Mouse (Mus musculus) retina, postnatal 1 day (tissue): ENCODE measurements around the gene Nfe2l2.
"Not testable (repeated sequence)": the region's sequence is repeated elsewhere in the genome, so short reads cannot be mapped to it uniquely, and the experiment has no call there.

Experiments used
- DNase-seq: peaks from one replicate; pipeline ENCODE4 v3.0.0-alpha.2; 2012

Nfe2l2 gene

GRCm38 (mm10) chr2:75707420-75707819 lies 3.0 kb upstream of the Nfe2l2 start:
- no peak for DNase-seq

DNA sequence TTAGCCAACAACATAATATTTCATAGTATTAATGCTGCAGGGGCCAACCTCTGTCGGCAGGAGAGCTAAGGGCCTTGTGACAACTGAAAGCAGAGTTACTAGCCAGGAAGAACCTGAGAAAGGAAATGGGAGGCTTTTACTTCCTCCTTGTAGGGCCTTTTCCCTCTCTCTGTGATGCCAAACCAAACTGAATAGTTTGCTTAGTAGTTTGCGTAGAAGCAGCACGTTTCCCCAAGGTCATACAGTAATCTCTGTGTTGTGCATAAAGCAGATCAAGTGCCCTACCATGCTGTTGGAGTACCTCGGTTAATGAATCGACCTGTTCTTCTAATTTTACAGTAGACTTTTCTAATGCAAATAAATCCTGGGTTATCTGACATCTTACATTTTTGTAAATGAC lies 2.0 kb upstream of the Nfe2l2 start:
- DNase-seq, result no peak

DNA sequence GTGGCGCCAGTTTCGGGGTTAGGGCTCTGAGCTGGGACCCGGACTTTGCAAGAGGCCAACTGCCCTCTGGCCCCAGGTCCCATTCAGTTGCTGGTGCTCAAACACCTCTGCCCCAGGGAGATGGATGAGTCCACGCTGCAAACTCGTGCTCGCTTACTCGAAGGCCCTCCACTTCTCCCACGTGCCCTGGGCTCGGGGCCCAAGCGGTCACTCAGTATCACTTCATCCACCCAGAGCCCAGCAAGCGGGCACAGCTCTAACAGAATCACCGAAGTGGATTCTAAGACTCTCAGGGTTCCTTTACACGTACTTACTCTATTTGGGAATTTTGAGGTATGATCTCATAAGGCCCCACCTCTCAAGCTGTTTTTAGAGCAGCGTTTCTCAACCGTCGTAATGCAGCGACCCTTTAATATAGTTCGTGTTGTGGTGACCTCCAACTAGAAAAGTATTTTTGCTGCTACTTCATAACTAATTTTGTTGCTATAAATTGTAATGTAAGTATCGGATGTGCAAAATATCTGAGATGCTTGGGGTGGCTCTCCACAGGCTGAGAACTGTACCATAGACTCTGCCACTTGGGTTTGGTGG lies 816 bp upstream of the Nfe2l2 start:
- peak; percentile 65 for DNase-seq

DNA sequence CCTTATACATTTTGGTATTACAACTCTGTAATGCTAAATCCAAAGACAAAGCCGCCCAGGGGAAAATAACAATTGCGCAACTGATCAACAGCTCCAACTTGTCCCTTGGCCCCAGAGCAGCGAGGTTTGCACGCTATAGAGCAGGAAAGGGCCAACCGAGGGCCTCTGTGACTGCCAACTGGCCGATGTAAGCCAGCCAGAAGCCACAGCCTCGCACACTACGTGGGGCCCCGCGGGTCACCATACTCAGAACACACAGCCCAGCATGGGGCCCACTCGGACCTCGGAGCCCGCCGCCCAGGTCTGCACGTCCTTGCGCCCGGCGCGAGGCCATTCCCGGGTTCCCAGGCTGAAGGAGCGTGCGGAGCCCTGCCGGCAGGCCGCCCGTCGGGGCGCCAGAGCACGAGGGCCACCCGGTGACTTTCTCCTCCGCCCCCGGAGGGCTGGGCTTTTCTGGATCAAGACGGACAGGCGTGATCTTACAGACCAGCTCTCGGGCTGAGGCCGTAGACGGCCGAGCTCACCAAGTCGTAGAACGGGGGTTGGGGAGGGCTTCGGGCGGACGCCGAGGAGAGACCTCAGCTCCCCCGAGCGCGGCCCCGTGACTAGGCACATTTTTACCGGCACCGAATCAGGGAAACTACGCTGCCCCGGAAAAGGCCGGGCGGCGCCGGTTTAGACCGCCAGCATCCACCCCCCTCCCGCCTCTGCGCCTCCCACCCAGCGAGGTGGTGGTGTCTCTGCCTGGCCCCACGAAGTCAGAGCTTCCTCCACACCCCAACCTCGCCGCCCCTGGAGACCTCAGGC lies 863 bp downstream of the Nfe2l2 start:
- DNase-seq, result peak; percentile 97

GRCm38 (mm10) chr2:75702588-75702976 lies 1.9 kb downstream of the Nfe2l2 start:
- no peak for DNase-seq

GRCm38 (mm10) chr2:75701822-75702587 lies 2.4 kb downstream of the Nfe2l2 start:
- no peak for DNase-seq

- no peak for DNase-seq
Observed at GRCm38 (mm10) chr2:75701207-75701606, 3.2 kb downstream of the Nfe2l2 start.

- DNase-seq, result no peak
Observed at GRCm38 (mm10) chr2:75700543-75700942, 3.9 kb downstream of the Nfe2l2 start.

DNA sequence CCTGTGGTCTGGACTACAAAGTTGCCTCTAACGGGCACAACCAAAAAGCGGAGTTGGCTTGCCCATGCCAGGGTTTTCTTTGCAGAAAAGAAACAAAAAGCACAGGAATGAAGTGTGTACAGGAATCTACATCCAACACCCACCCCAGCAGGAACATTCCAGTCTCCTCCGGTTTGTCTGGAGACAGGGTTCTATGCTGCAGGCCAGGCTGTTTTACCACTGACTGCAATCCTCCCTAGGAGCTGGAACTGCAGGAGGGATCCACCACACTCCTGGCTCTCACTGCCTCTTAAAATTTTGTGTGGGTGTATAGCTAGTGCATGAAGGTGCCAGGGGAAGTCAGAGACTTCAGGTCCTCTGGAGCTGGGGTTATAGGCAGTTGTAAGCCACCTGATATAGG lies 5.6 kb downstream of the Nfe2l2 start:
- DNase-seq, result no peak

DNA sequence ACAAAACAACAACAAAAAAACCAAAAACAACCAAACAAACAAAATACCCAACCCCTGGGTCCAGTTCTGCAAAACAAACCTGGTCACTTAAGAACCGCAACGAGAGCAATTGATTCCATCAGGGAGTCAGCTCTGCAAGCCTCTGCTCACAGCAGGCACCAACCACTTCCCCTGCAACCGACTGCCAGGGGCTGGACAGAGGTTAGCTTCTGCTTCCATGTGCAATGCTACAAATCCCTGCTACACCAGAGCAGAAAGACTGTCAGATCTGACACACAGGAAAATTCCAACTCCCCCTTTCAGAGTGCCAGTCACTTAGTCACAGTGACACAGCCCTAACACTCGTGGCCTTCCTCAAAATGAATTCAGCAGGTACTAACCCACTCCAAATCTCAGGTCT lies 6.4 kb downstream of the Nfe2l2 start:
- DNase-seq, result no peak

- no peak for DNase-seq
Observed at GRCm38 (mm10) chr2:75697222-75697621, 7.2 kb downstream of the Nfe2l2 start.

DNA sequence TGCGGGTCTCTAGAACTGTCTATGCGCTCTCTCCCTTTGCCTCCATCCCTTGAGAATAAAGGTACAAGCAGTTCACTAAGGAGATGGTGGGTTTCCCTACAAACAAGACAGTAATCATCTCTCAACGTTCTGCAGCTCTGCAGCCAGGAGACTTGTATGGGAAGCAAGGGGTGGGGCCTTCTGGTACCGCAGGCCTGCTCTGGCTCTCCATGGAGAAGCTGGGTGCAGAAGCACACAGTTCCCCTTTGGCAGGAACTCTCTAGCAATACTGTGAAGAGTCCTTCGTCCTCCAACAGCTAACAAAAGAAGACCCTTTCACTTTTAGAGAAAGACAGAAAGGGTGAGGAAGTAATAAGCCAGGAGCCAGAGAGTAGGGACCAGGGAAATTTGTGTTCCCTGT lies 8.1 kb downstream of the Nfe2l2 start:
- DNase-seq, result no peak

GRCm38 (mm10) chr2:75695676-75696350 lies 8.6 kb downstream of the Nfe2l2 start:
- DNase-seq, result no peak

DNA sequence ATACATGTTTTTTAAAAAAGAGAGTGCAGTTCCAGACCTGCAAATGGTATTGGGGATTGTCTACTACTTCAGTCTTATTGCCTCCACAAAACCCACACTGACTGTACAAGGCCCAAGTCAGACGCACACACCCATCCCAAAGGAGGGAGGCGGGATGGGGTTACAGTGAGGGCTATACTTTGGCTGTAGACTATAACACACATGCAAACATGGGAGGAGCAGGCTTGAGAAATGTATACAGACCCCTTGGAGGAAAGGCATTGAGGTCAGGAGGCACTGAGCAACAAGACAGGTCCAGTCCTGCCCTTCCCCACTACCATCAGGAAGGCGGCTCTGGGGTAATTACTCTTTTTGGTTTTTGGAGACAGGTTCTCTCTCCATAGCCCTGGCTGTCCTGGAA lies 9.5 kb downstream of the Nfe2l2 start:
- DNase-seq, result not testable (repeated sequence)

DNA sequence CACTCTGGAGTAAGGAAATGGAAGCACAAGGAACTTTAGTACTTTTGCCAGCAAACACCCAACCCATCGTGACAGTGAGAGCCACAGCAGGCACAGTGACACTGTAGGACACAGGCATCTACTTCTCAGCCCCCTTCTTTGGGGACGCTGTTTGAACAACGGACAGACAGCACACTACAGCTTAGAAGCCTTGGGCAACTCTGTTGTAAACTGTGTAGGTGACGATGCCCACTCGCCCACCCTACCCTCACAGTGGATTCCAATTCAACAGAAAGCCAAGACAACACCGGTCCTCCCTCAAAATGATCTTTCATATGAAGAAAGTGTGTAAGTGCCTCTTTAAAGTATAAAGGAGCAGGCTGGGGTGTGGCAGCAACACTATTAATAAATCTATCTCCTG lies 12.1 kb downstream of the Nfe2l2 start:
- DNase-seq, result no peak

GRCm38 (mm10) chr2:75691316-75691715 lies 13.1 kb downstream of the Nfe2l2 start:
- no peak for DNase-seq

GRCm38 (mm10) chr2:75690656-75691055 lies 13.8 kb downstream of the Nfe2l2 start:
- DNase-seq, result no peak

DNA sequence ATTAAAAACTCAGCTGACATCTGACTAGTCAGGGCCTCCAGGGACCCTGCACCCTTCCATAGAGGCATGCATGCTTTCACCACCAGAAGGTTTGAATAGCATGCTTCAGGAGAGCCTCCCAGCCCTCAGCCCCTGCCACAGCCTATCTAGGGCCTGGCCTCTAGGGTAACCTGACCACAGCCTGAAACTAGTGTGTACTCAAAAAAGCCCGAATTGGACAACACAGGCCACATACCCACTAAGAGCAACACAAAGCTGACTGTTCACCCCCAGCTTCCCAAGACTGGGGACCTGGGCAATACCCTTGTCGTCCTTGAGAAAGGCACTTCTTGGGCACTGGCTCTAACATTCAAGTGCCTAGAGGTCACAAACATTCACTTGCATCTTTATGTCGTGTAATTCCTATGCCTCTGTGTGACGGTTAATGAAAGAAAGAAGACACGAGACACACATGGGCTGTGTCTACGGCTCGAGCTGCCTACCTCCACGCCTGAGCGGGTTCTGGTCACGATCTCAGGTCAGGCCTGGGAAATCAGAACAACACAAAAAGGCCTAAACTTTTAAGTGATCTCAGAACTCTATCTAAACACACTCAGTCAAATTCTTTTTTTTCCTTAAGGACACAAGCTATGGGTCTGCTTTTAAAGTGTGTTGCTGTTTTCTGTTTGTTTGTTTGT lies 14.8 kb downstream of the Nfe2l2 start:
- DNase-seq, result no peak

DNA sequence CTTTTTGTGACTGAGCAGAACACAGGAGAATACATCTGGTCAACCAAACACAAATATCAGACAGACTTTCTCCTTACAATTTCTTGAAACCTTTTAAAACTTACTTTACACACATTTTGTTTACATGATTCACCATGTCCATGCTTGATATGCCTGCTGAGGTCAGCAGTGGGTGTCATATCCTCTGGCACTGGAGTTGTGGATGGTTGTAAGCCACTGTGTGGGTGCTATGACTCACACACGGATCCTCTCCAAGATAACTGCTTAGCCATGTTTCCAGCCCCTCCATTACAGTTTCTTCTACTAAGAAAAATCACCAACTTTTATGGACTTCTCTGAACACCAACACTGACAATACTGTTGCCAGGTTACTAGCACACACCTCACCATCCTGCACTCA lies 15.5 kb downstream of the Nfe2l2 start:
- no peak for DNase-seq

DNA sequence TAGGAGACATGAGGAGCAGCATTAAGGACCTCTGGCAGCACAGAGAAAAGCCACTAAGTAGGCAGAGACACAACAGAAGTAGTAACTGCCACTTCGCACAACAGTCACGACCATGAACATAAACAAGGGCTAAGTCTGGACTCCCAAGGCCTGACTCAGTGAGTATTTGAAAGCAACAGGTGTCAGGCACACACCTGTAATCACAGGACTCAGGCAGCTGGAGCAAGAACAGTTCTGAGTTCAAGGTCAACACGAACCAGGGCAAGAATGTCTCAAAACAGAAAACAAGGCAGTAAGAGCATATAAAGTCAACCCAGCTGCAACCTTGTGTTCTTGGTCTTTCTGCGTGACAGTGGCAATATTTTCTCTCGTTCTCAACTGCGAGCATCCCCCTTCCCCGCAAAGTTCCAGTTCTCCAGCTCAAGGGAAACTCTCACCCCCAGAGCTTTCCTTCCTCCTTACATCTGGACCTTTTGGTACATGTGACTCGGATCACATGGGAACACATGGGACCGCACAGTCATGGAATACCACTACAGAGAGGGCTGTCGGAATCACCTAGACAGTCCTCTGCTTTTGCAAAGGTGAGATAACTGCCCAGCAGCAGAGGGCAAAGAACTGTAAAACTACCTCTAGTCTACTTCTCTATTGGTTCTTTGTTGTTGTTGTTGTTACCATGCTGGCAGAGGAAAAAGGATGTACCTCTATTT lies 17.2 kb downstream of the Nfe2l2 start:
- no peak for DNase-seq

DNA sequence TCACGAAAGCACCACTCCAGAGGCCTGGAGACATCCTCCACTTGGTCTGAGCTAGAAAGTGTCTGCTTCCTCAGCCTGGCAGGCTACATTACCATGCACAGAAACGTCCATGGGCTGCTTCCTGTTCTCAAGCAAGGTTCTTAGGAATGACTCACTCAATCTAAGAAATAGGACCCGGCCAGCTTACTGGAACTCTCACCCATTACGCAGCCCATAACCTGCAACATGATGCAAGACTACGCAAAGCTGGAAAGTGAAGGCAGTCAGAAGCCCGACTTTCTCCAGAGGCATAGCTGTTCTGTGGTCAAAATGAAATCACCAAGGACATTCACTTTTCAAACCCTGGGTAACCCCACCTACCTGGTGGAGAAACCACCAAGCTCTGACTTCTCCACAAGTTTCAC lies 19.0 kb downstream of the Nfe2l2 start:
- no peak for DNase-seq

DNA sequence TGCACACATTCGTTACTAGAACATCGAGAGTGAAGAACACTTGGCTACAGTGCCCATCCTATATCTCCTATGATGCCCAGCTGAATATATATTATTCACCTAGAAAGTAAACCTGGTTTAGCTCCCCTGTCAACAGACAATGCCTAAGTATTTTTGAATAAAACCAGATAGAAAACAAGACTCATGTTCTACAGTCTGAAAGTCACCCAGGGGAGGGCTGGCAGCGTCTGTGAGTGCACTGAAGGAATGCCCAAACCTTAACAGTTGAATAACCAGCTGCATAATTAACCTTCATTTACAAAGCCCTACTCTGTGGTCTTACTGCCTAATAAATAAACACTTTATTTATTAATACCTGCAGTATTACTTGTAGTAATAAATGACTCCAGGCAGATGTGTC lies 19.9 kb downstream of the Nfe2l2 start:
- no peak for DNase-seq
